Mouse (Mus musculus) intestine, postnatal 0 days (tissue): ENCODE results near the gene Krt42. TPM values are rescaled to one million over a fixed set of nuclear protein-coding genes. Genes with fewer than 3 reads are reported as not detected.
A peak's percentile ranks its signal among the peaks of the same experiment; 100 is the strongest.

Experiments used
- ATAC-seq: fragments of 200-750 bp; cut with Nextera tagmentation; 2 replicates; pipeline ENCODE4 v1.8.0; 2017; ENCODE audit warnings: mild to moderate bottlenecking, moderate TSS enrichment, moderate library complexity
- H3K27ac ChIP-seq: fragments of 300-500 bp; sonication (generic); 2 replicates; pipeline ENCODE4 v1.5.1; 2014; ENCODE audit warnings: mild to moderate bottlenecking, low read depth, low read length, moderate library complexity
- H3K27me3 ChIP-seq: fragments of 300-500 bp; sonication (generic); replicated peaks from 2 replicates; pipeline ENCODE4 v1.6.1; 2014; ENCODE audit warnings: low read length, mixed read lengths; ENCODE audit not compliant: control insufficient read depth, insufficient read depth
- H3K36me3 ChIP-seq: fragments of 300-500 bp; sonication (generic); 2 replicates; pipeline ENCODE4 v1.6.1; 2014; ENCODE audit warnings: mild to moderate bottlenecking, moderate library complexity; ENCODE audit not compliant: control insufficient read depth, insufficient read depth
- H3K4me1 ChIP-seq: fragments of 300-500 bp; sonication (generic); replicated peaks from 2 replicates; pipeline ENCODE4 v1.6.1; 2014; ENCODE audit warnings: antibody characterized with exemption, low read length, mixed read lengths; ENCODE audit not compliant: control insufficient read depth, insufficient read depth
- H3K4me2 ChIP-seq: fragments of 300-500 bp; sonication (generic); replicated peaks from 2 replicates; pipeline ENCODE4 v1.6.1; 2014; ENCODE audit warnings: low read depth, mild to moderate bottlenecking, moderate library complexity
- H3K4me3 ChIP-seq: fragments of 300-500 bp; sonication (generic); 2 replicates; pipeline ENCODE4 v1.5.1; 2014; ENCODE audit warnings: low read depth, low read length
- H3K9ac ChIP-seq: fragments of 300-500 bp; sonication (generic); 2 replicates; pipeline ENCODE4 v1.6.1; 2014; ENCODE audit warnings: mild to moderate bottlenecking, low read depth, low read length
- H3K9me3 ChIP-seq: fragments of 300-500 bp; sonication (generic); 2 replicates; pipeline ENCODE4 v1.6.1; 2016; ENCODE audit warnings: mixed run types; ENCODE audit not compliant: control insufficient read depth
- CTCF ChIP-seq: sonication (generic); IDR thresholded peaks from 2 replicates; pipeline ENCODE4 v1.5.1; 2016; ENCODE audit warnings: low read depth, mild to moderate bottlenecking, control low read depth, antibody characterized with exemption, moderate library complexity
- WGBS: fragments of 180-500 bp; shearing (Covaris S2); extraction: QIAGEN DNeasy Blood & Tissue Kit; methylation state at CpG from one replicate; pipeline ENCODE4 v1.1.7; 2014; 5-methylcytosine and 5-hydroxymethylcytosine counted together
- polyA plus RNA-seq: library from polyadenylated mRNA; unstranded; fragments of >200 nt; fragmentation: Nextera tagmentation; extraction: Ambion mirVana; gene quantifications from 2 replicates; pipeline ENCODE4 v1.2.1, GENCODE M21; 2015

The Krt42 gene
- polyA plus RNA-seq, 1 experiment from 2014 or later, result 0.12 TPM

DNA sequence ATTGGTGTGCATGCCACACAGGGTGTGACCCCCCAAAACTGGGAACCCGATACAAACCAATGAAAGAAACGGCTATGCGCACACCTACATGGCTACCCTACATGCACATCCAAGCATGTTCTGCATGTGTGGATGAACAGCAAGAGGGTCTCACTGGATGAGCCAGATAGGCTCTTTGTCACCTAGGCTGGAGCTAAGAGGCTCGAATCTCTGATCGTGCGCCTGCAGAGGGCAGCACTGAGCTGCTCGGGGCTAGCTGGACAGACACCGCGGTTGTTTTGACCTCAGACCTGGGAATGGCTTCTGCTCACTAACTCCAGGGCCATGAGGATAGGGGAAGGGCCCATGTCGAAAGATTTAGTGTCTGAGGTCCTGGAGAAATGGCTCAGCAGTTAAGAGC is 12.9 kb upstream of the Krt42 start:
- H3K36me3 ChIP-seq, result no peaks in the 10 kb centered on the region
- H3K27me3 ChIP-seq, result no peaks in the 10 kb centered on the region
- H3K4me2 ChIP-seq, result no peak overlapping the region
- no peak overlapping the region for H3K9ac ChIP-seq
- H3K9me3 ChIP-seq, result no peaks in the 10 kb centered on the region
- H3K4me1 ChIP-seq, result peaks cover 10% of the 10 kb centered on the region
- no peak overlapping the region for H3K27ac ChIP-seq
- peak; percentile 98 for TF ChIP-seq CTCF
- H3K4me3 ChIP-seq, result no peak overlapping the region
- 26% methylated on average over 10 of the region's 10 CpGs for whole genome bisulfite sequencing
- no peak for ATAC-seq

DNA sequence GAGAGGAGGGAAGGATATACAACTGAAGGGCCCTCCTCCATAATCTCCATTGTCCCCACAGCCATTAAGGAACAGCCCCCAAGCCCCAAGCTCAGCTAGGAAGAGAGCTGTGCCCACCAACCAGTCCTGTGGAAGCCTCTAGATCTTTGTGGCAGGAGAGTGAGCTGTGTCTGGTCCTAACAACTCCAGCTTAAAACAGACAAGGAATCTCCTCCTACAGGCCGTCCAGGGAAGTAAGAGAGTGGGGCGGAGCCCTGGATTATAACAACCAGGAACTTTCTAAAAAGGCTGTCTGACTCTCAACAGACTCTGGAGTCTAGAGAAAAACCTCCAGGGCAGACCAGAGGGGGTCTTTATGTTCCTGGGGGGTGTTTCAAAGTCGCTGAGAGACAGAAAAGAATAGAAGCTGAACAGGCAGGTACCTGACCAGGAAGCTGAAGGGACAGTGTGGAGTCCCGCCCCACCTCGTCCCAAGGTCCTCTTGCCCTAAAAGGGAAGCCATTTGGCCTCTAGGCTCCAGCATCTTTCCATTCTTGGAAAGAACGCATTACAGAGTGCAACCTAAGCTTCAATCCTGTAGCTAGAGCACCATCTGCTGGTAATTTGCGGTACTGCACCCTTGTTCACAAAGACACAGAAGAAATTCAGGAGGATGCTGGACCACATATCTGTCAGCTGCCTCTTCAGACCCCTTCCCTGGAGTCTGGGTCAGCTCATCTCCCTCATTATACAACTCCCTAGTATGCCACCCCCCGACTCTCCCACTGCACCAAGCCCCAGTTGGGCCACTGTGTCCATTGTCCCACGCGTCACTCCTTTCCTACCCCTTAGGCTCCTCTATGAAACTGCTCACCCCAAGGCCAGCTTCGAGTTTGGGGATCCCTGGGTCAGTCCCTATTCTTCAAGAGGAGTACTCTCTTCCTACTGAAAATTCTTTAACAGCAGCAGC is 12.2 kb upstream of the Krt42 start:
- 0 out of 2 replicates have a peak, but pooled peaks have one; percentile 34 for ATAC-seq
- Histone ChIP-seq H3K4me3 (no peak overlapping the region), H3K27me3 (no peaks in the 10 kb centered on the region), H3K9me3 (no peaks in the 10 kb centered on the region), H3K4me1 (peaks cover 10% of the 10 kb centered on the region), H3K27ac (no peak overlapping the region), H3K9ac (no peak overlapping the region), H3K4me2 (no peak overlapping the region), H3K36me3 (no peaks in the 10 kb centered on the region)
- peak; percentile 95 for TF ChIP-seq CTCF
- 21% methylated on average over 11 of the region's 11 CpGs for WGBS

GRCm38 (mm10) chr11:100278759-100279158 is 9.1 kb upstream of the Krt42 start:
- H3K36me3 ChIP-seq, result no peaks in the 10 kb centered on the region
- H3K4me2 ChIP-seq, result no peak overlapping the region
- ATAC-seq, result no peak
- H3K9ac ChIP-seq, result no peak overlapping the region
- WGBS, result 52% methylated on average over 5 of the region's 5 CpGs
- no peaks in the 10 kb centered on the region for H3K4me1 ChIP-seq
- no peak overlapping the region for H3K27ac ChIP-seq
- H3K4me3 ChIP-seq, result no peak overlapping the region
- no peaks in the 10 kb centered on the region for H3K27me3 ChIP-seq
- no peak for TF ChIP-seq CTCF
- no peaks in the 10 kb centered on the region for H3K9me3 ChIP-seq

DNA sequence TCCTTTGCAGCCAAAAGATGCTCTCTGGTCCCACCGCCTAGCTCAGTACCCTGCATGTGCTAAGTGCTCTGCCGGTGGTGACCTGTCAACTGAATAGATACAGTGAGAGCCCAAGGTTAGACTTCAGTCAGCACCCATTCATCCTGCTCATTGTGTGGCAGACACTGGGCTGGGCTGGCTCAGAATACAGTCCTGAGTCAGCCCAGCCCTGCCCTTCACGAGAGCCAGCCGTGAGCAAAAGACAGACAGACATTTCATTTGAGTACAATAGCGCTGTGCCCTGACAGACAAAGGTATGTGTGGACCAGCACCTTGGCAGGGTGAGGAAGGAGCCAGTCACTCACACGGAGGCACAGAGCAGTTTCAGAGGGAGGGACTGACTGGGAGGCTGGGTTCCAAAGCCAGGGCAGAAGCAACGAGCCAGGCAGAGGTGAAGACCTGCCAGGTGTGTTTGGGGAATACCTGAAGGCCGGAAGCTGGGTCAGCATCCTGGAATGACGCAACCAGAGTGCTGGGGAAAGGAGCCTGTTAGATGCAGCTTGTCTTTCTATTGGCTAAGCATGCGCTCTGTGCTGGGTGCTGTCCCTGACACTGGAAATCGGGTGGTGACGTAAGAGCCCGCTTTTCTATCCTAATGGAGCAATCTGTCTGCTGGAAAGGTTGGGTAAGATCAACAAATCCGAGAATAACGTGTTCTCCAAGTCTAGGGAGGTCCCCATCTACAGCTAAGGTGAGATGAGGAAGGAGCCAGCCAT is 8.2 kb upstream of the Krt42 start:
- no peak overlapping the region for H3K27ac ChIP-seq
- no peaks in the 10 kb centered on the region for H3K27me3 ChIP-seq
- H3K9me3 ChIP-seq, result no peaks in the 10 kb centered on the region
- no peak overlapping the region for H3K4me2 ChIP-seq
- no peak for ATAC-seq
- WGBS, result 61% methylated on average over 15 of the region's 15 CpGs
- no peaks in the 10 kb centered on the region for H3K36me3 ChIP-seq
- H3K4me1 ChIP-seq, result no peaks in the 10 kb centered on the region
- no peak overlapping the region for H3K9ac ChIP-seq
- no peak for TF ChIP-seq CTCF
- H3K4me3 ChIP-seq, result no peak overlapping the region

DNA sequence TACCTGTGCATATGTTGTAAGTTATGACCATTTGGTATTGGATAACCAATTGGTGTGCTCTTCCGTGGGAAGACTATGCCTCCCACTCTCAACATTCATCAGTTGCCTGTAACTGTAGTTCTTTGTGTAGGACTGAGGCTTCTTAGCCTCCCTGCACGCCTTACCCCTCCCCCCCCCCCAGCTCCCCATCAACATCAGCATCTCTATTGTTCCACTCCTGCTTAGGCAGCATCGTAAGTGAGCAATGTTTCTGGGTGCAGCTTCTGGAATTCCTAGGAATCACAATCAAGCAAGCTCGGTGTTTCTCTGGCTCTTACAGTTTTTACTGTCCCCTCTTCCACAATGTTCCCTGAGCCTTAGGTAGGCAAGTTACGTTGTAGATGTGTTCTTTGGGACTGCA is 5.8 kb upstream of the Krt42 start:
- no peak for ATAC-seq
- no peaks in the 10 kb centered on the region for H3K4me1 ChIP-seq
- no peak overlapping the region for H3K4me3 ChIP-seq
- H3K27ac ChIP-seq, result no peak overlapping the region
- H3K4me2 ChIP-seq, result no peak overlapping the region
- H3K36me3 ChIP-seq, result no peaks in the 10 kb centered on the region
- no peaks in the 10 kb centered on the region for H3K27me3 ChIP-seq
- H3K9ac ChIP-seq, result no peak overlapping the region
- WGBS, result 59% methylated on average over 5 of the region's 5 CpGs
- H3K9me3 ChIP-seq, result no peaks in the 10 kb centered on the region
- no peak for TF ChIP-seq CTCF

GRCm38 (mm10) chr11:100274719-100275118 is 5.0 kb upstream of the Krt42 start:
- H3K9me3 ChIP-seq, result no peaks in the 10 kb centered on the region
- H3K27ac ChIP-seq, result no peak overlapping the region
- H3K4me2 ChIP-seq, result no peak overlapping the region
- H3K4me3 ChIP-seq, result no peak overlapping the region
- no peaks in the 10 kb centered on the region for H3K27me3 ChIP-seq
- no peak for TF ChIP-seq CTCF
- no peaks in the 10 kb centered on the region for H3K4me1 ChIP-seq
- ATAC-seq, result no peak
- 40% methylated on average over 7 of the region's 7 CpGs for WGBS
- H3K36me3 ChIP-seq, result no peaks in the 10 kb centered on the region
- H3K9ac ChIP-seq, result no peak overlapping the region
